Mouse (Mus musculus) left cerebral cortex, adult 2 months (tissue): ENCODE measurements around the gene Slc22a26. TPM values are rescaled to one million over a fixed set of nuclear protein-coding genes. Genes with fewer than 3 reads are reported as not detected.
"Not testable (repeated sequence)": the region's sequence is repeated elsewhere in the genome, so short reads cannot be mapped to it uniquely, and the experiment has no call there.

Experiments
- DNase-seq, 2 experiments: peaks; one replicate each; pipeline ENCODE4 v3.0.0; 2021 to 2022; ENCODE audit warnings: low spot score in 2 of 2, mixed read lengths in 1 of 2; ENCODE audit errors: extremely low spot score in 1 of 2
- H3K27ac ChIP-seq: fragments of 200-600 bp; 2 replicates; pipeline ENCODE4 v1.8.1; 2022
- H3K4me3 ChIP-seq: fragments of 200-600 bp; 2 replicates; pipeline ENCODE4 v1.8.1; 2022
- CTCF ChIP-seq: fragments of 200-600 bp; IDR thresholded peaks from 2 replicates; pipeline ENCODE4 v1.8.1; 2022; ENCODE audit warnings: antibody characterized with exemption, mild to moderate bottlenecking, moderate library complexity
- intact Hi-C: fragments of 180-260 bp; cut with DNase I; formaldehyde crosslinking; loops from one replicate; pipeline ENCODE4 v1.15.1; 2025
- long read RNA-seq, 2 experiments: library from polyadenylated mRNA; stranded (forward); transcript quantifications; one replicate each; pipeline ENCODE4 v2.0.0; 2021; ENCODE audit warnings: borderline mapping rate in 2 of 2
- total RNA-seq, 2 experiments: library from RNA; stranded (reverse); gene quantifications; 2 replicates each; pipeline ENCODE4 v1.2.3; 2021

Slc22a26 gene
- not detected for total RNA-seq
- long read RNA-seq, experiment 1 = 0 reads
- long read RNA-seq, experiment 2 = 0 reads

- TF ChIP-seq CTCF = no peak
- no peak for DNase-seq
- Histone ChIP-seq H3K27ac (no peak within 1 kb of the TSS), H3K4me3 (no peak within 1 kb of the TSS)
- intact Hi-C loops = no loop called here
Measured at GRCm38 (mm10) chr19:7802571-7802970, at the start of gene Slc22a26. Gene Slc22a26, minus strand, starts transcription at chr19:7802667.

DNA sequence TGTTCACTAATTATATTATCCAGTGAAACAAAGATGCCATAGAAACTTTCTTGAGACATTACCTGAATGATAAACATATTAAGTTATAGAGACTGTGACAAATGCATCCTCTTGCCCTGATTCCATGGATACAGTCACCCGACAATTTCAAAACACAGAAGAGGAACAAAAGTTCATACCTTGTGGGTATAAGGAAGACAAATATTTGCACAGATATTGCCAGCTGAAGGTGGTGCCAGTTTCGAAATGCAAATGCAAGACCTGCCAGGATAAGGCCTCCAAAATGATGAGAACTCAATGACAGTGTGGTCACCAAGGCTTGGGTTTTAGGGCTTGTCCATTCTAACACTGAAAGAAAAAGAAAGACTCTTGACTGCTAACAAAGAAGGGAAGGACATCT, 27.4 kb upstream of the Slc22a26 start:
- TF ChIP-seq CTCF = no peak
- Histone ChIP-seq H3K4me3 (no peak overlapping the region), H3K27ac (no peak overlapping the region)
- intact Hi-C loops = no loop called here
- DNase-seq = no peak

GRCm38 (mm10) chr19:7790571-7790970, 11.9 kb downstream of the Slc22a26 start:
- no peak for DNase-seq
- no peak overlapping the region for H3K27ac ChIP-seq
- TF ChIP-seq CTCF = no peak
- intact Hi-C loops = no loop called here
- H3K4me3 ChIP-seq = no peak overlapping the region

DNA sequence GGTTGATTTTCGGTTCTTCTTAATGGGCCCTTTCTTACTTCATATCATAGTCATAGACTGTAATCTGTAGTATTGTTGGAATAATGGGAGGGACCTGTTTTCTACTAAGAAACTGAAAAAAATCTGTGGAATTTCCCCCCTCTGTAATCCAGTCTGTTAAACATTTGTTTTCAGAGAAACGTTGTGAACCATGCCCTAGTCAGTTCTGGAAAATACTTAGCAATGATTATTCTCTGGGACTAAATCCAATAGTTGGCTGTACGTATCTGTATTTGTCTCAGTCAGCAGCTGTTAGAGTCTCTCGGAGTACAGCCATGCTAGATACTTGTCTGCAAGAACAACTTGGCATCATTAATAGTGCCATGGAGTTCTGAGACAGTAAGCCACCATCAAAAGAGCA, 27.2 kb downstream of the Slc22a26 start:
- Histone ChIP-seq H3K4me3 (no peak overlapping the region), H3K27ac (no peak overlapping the region)
- no peak for TF ChIP-seq CTCF
- intact Hi-C loops = no loop called here
- DNase-seq = no peak

DNA sequence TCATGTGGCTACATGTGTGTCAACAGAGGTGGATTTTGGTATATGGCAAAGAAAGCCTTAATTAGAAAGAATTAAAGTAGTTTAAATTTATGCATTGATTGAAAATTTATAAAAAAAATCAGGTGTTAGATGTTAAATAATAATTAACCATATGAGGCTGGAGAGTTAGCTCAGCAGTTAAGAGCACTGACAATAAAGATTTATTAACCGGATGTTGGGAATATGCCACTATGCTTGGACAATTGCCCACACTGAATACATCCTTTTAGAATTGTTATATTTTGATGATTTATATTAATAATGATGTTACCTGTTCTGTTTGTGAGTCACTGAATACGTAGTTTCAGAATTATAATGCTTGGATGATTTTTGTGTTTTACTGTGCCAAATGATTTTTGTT, 36.3 kb downstream of the Slc22a26 start:
- Histone ChIP-seq H3K27ac (no peak overlapping the region), H3K4me3 (no peak overlapping the region)
- intact Hi-C loops = no loop called here
- no peak for TF ChIP-seq CTCF
- no peak for DNase-seq

GRCm38 (mm10) chr19:7765599-7765998, 36.9 kb downstream of the Slc22a26 start:
- TF ChIP-seq CTCF = no peak
- no peak for DNase-seq
- intact Hi-C loops = no loop called here
- H3K27ac ChIP-seq = no peak overlapping the region
- H3K4me3 ChIP-seq = no peak overlapping the region

GRCm38 (mm10) chr19:7753371-7753770, 49.1 kb downstream of the Slc22a26 start:
- DNase-seq, H3K27ac ChIP-seq, intact Hi-C loops, H3K4me3 ChIP-seq: not testable (repeated sequence)

Other genes with a start within 250 kb of the Slc22a26 start
- gene Pla2g16, start 245.2 kb downstream of the Slc22a26 start, total RNA-seq = 10 to 100 TPM; 26.8 to 30.8 TPM
- under 1 TPM; 0.48 to 0.49 TPM for gene Lgals12, start 195.5 kb downstream of the Slc22a26 start, total RNA-seq
- gene Hrasls5, start 190.1 kb downstream of the Slc22a26 start, total RNA-seq = not detected
- gene Slc22a19, start 91.4 kb downstream of the Slc22a26 start, total RNA-seq = not detected
- gene Slc22a27, start 163.4 kb upstream of the Slc22a26 start, total RNA-seq = not detected